ENCODE assay signal across 9 mouse cellular contexts in the genomic region with DNA sequence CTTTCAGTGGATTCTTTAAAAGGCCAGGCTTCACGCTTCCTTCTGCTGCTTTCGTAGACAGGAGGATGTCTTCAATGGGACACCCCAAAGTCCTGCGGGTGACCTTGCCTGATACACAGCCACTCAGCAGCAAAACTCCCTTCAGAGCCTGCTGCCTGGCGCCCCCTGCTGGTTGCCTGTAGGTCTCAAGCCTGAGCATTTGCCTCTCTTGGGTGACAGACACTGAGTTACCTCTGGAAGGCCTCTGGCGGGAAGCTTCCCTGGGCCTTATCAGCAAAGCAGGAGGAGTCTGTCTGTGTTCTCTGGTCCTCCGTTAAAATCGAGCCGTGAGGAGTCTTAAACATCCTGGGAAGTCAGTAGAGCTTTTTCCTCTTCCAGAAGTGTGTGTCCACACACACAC. TPM values are rescaled to one million over a fixed set of nuclear protein-coding genes. Genes with fewer than 3 reads are reported as not detected.
DNase-seq lines count a peak whose midpoint lies in the region; ATAC-seq and TF ChIP-seq lines count a peak whose summit lies in the region.
"Had no signal": no experiment of that assay in that cellular context is flagged by ENCODE, and none has a peak within 500 bp of the region (broad histone marks: within the 10 kb centered on the region; RNA-seq: fewer than 3 reads in every experiment).

No protein-coding gene starts in this region.

- H3K4me3 ChIP-seq in hindbrain, embryonic 10.5 days, result no peak overlapping the region
- H3K4me3 ChIP-seq in hindbrain, embryonic 13.5 days, result no peak overlapping the region
- H3K4me3 ChIP-seq in heart, embryonic 14.5 days (ENCODE audit: control insufficient read depth in 1 of 2, insufficient read depth in 1 of 2, low read depth in 1 of 2, low read length in 2 of 2), result no peak overlapping the region
- no peak overlapping the region for H3K4me3 ChIP-seq in left cerebral cortex, adult 2 months
- H3K4me3 ChIP-seq: neural tube, embryonic 12.5 days had no signal

- H3K36me3 ChIP-seq in hindbrain, embryonic 10.5 days, result peaks cover 12% of the 10 kb centered on the region; the same call in 1 of the 2 replicates
- H3K36me3 ChIP-seq in hindbrain, embryonic 13.5 days, result peaks cover 3% of the 10 kb centered on the region; the same call in 1 of the 2 replicates
- peaks cover 27% of the 10 kb centered on the region for H3K36me3 ChIP-seq in heart, embryonic 14.5 days (ENCODE audit: control insufficient read depth, insufficient read depth, low read length)
- H3K36me3 ChIP-seq: neural tube, embryonic 12.5 days had no signal

- peak; percentile 86 for TF ChIP-seq CTCF in left cerebral cortex, adult 2 months (IDR thresholded peaks at IDR 0.05)

- peaks cover 42% of the 10 kb centered on the region for H3K4me1 ChIP-seq in hindbrain, embryonic 10.5 days (replicated peaks)
- H3K4me1 ChIP-seq in hindbrain, embryonic 13.5 days (replicated peaks), result peaks cover 27% of the 10 kb centered on the region
- peaks cover 5 to 22% of the 10 kb centered on the region in 2 experiments; a peak in 3 of 4 replicates for H3K4me1 ChIP-seq in heart, embryonic 14.5 days (ENCODE audit: control insufficient read depth in 2 of 2, insufficient read depth in 2 of 2, low read length in 2 of 2)

- H3K9ac ChIP-seq in hindbrain, embryonic 13.5 days, result no peak overlapping the region
- H3K9ac ChIP-seq in heart, embryonic 14.5 days (ENCODE audit: low read length), result no peak overlapping the region
- H3K9ac ChIP-seq: neural tube, embryonic 12.5 days had no signal

- no peak overlapping the region for H3K4me2 ChIP-seq in hindbrain, embryonic 13.5 days
- H3K4me2 ChIP-seq in heart, embryonic 14.5 days (ENCODE audit: low read length), result no peak overlapping the region
- H3K4me2 ChIP-seq: neural tube, embryonic 12.5 days had no signal

- no peak for ATAC-seq in hindbrain, embryonic 13.5 days (ENCODE audit: low FRiP score)
- peak; percentile 18; the same call in 1 of the 2 replicates for ATAC-seq in heart, embryonic 14.5 days (ENCODE audit: insufficient number of reproducible peaks, insufficient read depth, low FRiP score, low read depth)
- ATAC-seq in megakaryocyte-erythroid progenitor cell, adult 5-6 weeks (replicated peaks; ENCODE audit: low FRiP score, low TSS enrichment, poor library complexity, severe bottlenecking), result peak; percentile 78

- no peaks in the 10 kb centered on the region for H3K9me3 ChIP-seq in hindbrain, embryonic 10.5 days
- no peaks in the 10 kb centered on the region for H3K9me3 ChIP-seq in hindbrain, embryonic 13.5 days
- no peaks in the 10 kb centered on the region for H3K9me3 ChIP-seq in heart, embryonic 14.5 days (ENCODE audit: control insufficient read depth, low read length)
- H3K9me3 ChIP-seq: neural tube, embryonic 12.5 days had no signal

- WGBS in hindbrain, embryonic 10.5 days, result 51% methylated on average over 8 of the region's 8 CpGs
- 57% methylated on average over 8 of the region's 8 CpGs for WGBS in hindbrain, embryonic 13.5 days
- WGBS in heart, embryonic 14.5 days, result 22% methylated on average over 8 of the region's 8 CpGs

- intact Hi-C loops in left cerebral cortex, adult 2 months (cut with DNase I), result loop anchor here (1.0 to 10.0 kb wide), 2 partner anchors 94 to 456 kb away; no protein-coding TSS in a partner anchor

- peak; percentile 71 for DNase-seq in hindbrain, embryonic 10.5 days (ENCODE audit: low spot score)
- peak; percentile 88 for DNase-seq in adrenal gland, adult 2 months
- DNase-seq in embryo, embryonic 11 days, result peak; percentile 77
- DNase-seq in left cerebral cortex, adult 2 months (ENCODE audit: extremely low spot score in 1 of 2, low spot score in 2 of 2), result peak; percentile 66 to 76
- DNase-seq in spleen, postnatal 36 days (ENCODE audit: low spot score in 2 of 2), result peak; percentile 79 to 84

- H3K27ac ChIP-seq in hindbrain, embryonic 10.5 days, result no peak overlapping the region
- H3K27ac ChIP-seq in hindbrain, embryonic 13.5 days, result no peak overlapping the region
- H3K27ac ChIP-seq in heart, embryonic 14.5 days (replicated peaks in 1 of 2; ENCODE audit: control insufficient read depth in 1 of 2, insufficient read depth in 1 of 2, low read depth in 2 of 2, low read length in 2 of 2), result no peak overlapping the region
- H3K27ac ChIP-seq in left cerebral cortex, adult 2 months, result no peak overlapping the region
- H3K27ac ChIP-seq: neural tube, embryonic 12.5 days had no signal

- H3K27me3 ChIP-seq in hindbrain, embryonic 10.5 days (ENCODE audit: insufficient read depth, poor library complexity, severe bottlenecking), result no peaks in the 10 kb centered on the region
- no peaks in the 10 kb centered on the region for H3K27me3 ChIP-seq in hindbrain, embryonic 13.5 days
- no peaks in the 10 kb centered on the region for H3K27me3 ChIP-seq in heart, embryonic 14.5 days (ENCODE audit: control insufficient read depth, insufficient read depth, low read length)
- H3K27me3 ChIP-seq: neural tube, embryonic 12.5 days had no signal

RNA-seq across cellular contexts. Expression of a gene that starts 49.3 kb away (rescaled TPM):
- 12.7 and 14.5 TPM in 2 replicates for polyA plus RNA-seq in hindbrain, embryonic 10.5 days (2016; fragmentation: Nextera tagmentation; extraction: Ambion mirVana)
- 7.5 and 8.4 TPM in 2 replicates for polyA plus RNA-seq in hindbrain, embryonic 13.5 days (2015; fragmentation: Nextera tagmentation; extraction: Ambion mirVana)
- 10 to 100 TPM; 48.4 to 55.9 TPM for total RNA-seq in adrenal gland, adult 2 months (2021)
- polyA plus RNA-seq in adrenal gland, adult 2 months (2012; rRNA removed), result 26.0 and 28.3 TPM in 2 replicates
- 28.8 and 29.6 TPM in 2 replicates for polyA plus RNA-seq in heart, embryonic 14.5 days (2014; fragmentation: Nextera tagmentation; extraction: Ambion mirVana)
- total RNA-seq in left cerebral cortex, adult 2 months (2021), result 10 to 100 TPM; 14.7 to 16.6 TPM
- 25.8 and 28.9 TPM in 2 replicates for total RNA-seq in megakaryocyte-erythroid progenitor cell, adult 5-6 weeks (2014; fragmentation: Nextera tagmentation)
- 16.5 and 20.0 TPM in 2 replicates for total RNA-seq in megakaryocyte-erythroid progenitor cell, adult 5-6 weeks (2017)

RNA-seq across cellular contexts. Expression of a gene that starts 50.7 kb away (rescaled TPM):
- 1.6 and 2.4 TPM in 2 replicates for polyA plus RNA-seq in hindbrain, embryonic 10.5 days (2016; fragmentation: Nextera tagmentation; extraction: Ambion mirVana)
- 0.74 and 1.1 TPM in 2 replicates for polyA plus RNA-seq in hindbrain, embryonic 13.5 days (2015; fragmentation: Nextera tagmentation; extraction: Ambion mirVana)
- 10 to 100 TPM in 1 of 2 experiments, 1 to 10 TPM in 1; 9.7 to 18.3 TPM for total RNA-seq in adrenal gland, adult 2 months (2021)
- 3.6 and 4.6 TPM in 2 replicates for polyA plus RNA-seq in adrenal gland, adult 2 months (2012; rRNA removed)
- 4.3 and 4.7 TPM in 2 replicates for polyA plus RNA-seq in heart, embryonic 14.5 days (2014; fragmentation: Nextera tagmentation; extraction: Ambion mirVana)
- 100 to 1,000 TPM; 130 to 132 TPM for total RNA-seq in left cerebral cortex, adult 2 months (2021)
- 2.0 and 3.6 TPM in 2 replicates for total RNA-seq in megakaryocyte-erythroid progenitor cell, adult 5-6 weeks (2014; fragmentation: Nextera tagmentation)
- total RNA-seq in megakaryocyte-erythroid progenitor cell, adult 5-6 weeks (2017), result 1.5 and 1.8 TPM in 2 replicates
